Mouse (Mus musculus) neural tube, embryonic 14.5 days (tissue): Measurements from ENCODE around the gene Cks1b. TPM values are rescaled to one million over a fixed set of nuclear protein-coding genes. Genes with fewer than 3 reads are reported as not detected.

Experiments
- ATAC-seq: fragments of 200-750 bp; cut with Nextera tagmentation; 2 replicates; pipeline ENCODE4 v1.8.0; 2017; ENCODE audit warnings: low read depth, mild to moderate bottlenecking, moderate TSS enrichment, moderate library complexity
- H3K27ac ChIP-seq: fragments of 300-500 bp; sonication (generic); 2 replicates; pipeline ENCODE4 v1.5.1; 2014; ENCODE audit warnings: low read depth, mild to moderate bottlenecking, control low read depth, low read length, moderate library complexity, mixed read lengths
- H3K27me3 ChIP-seq: fragments of 300-500 bp; sonication (generic); 2 replicates; pipeline ENCODE4 v1.6.1; 2014; ENCODE audit warnings: low read length; ENCODE audit not compliant: control insufficient read depth, insufficient read depth
- H3K36me3 ChIP-seq: fragments of 300-500 bp; sonication (generic); 2 replicates; pipeline ENCODE4 v1.6.1; 2014; ENCODE audit warnings: low read length, mixed read lengths; ENCODE audit not compliant: control insufficient read depth, insufficient read depth
- H3K4me1 ChIP-seq: fragments of 300-500 bp; sonication (generic); 2 replicates; pipeline ENCODE4 v1.6.1; 2014; ENCODE audit warnings: low read length; ENCODE audit not compliant: control insufficient read depth, insufficient read depth
- H3K4me2 ChIP-seq: fragments of 300-500 bp; sonication (generic); 2 replicates; pipeline ENCODE4 v1.6.1; 2014; ENCODE audit warnings: mild to moderate bottlenecking, low read depth, low read length, control low read depth
- H3K4me3 ChIP-seq: fragments of 300-500 bp; sonication (generic); 2 replicates; pipeline ENCODE4 v1.5.1; 2014; ENCODE audit warnings: low read depth, low read length, control low read depth, mixed read lengths
- H3K9ac ChIP-seq: fragments of 300-500 bp; sonication (generic); replicated peaks from 2 replicates; pipeline ENCODE4 v1.6.1; 2014; ENCODE audit warnings: low read depth, mild to moderate bottlenecking, control low read depth, low read length, mixed read lengths
- H3K9me3 ChIP-seq: fragments of 300-500 bp; sonication (generic); 2 replicates; pipeline ENCODE4 v1.6.1; 2016; ENCODE audit warnings: low read length; ENCODE audit not compliant: control insufficient read depth
- whole genome bisulfite sequencing: fragments of 180-500 bp; shearing (Covaris S2); extraction: QIAGEN DNeasy Blood & Tissue Kit; methylation state at CpG from one replicate; pipeline ENCODE4 v1.1.7; 2014; 5-methylcytosine and 5-hydroxymethylcytosine counted together
- polyA plus RNA-seq: library from polyadenylated mRNA; unstranded; fragments of >200 nt; fragmentation: Nextera tagmentation; extraction: Ambion mirVana; gene quantifications from 2 replicates; pipeline ENCODE4 v1.2.1, GENCODE M21; 2014

Gene Cks1b
- polyA plus RNA-seq, 1 experiment from 2014 or later, result 72.0 TPM

GRCm38 (mm10) chr3:89409701-89410100 is 8.5 kb downstream of the Cks1b start:
- Histone ChIP-seq H3K4me2 (no peak overlapping the region), H3K4me1 (peaks cover 6% of the 10 kb centered on the region), H3K27me3 (no peaks in the 10 kb centered on the region), H3K9ac (no peak overlapping the region), H3K27ac (no peak overlapping the region), H3K4me3 (no peak overlapping the region), H3K9me3 (no peaks in the 10 kb centered on the region), H3K36me3 (peaks cover 4% of the 10 kb centered on the region; the same call in 1 of the 2 replicates)
- no peak for ATAC-seq
- WGBS, result 96% methylated on average over 3 of the region's 3 CpGs

- no peak for ATAC-seq
- peaks cover 12% of the 10 kb centered on the region for H3K36me3 ChIP-seq
- no peak overlapping the region for H3K27ac ChIP-seq
- no peak overlapping the region for H3K4me3 ChIP-seq
- no peaks in the 10 kb centered on the region for H3K9me3 ChIP-seq
- H3K4me1 ChIP-seq, result peaks cover 6% of the 10 kb centered on the region
- WGBS, result 65% methylated on average over 16 of the region's 16 CpGs
- no peak overlapping the region for H3K4me2 ChIP-seq
- H3K9ac ChIP-seq, result no peak overlapping the region
- H3K27me3 ChIP-seq, result no peaks in the 10 kb centered on the region
Measured at GRCm38 (mm10) chr3:89408448-89408847, 9.7 kb downstream of the Cks1b start.

- Histone ChIP-seq H3K4me2 (no peak overlapping the region), H3K27me3 (no peaks in the 10 kb centered on the region), H3K4me3 (no peak overlapping the region), H3K4me1 (peaks cover 6% of the 10 kb centered on the region), H3K9ac (no peak overlapping the region), H3K36me3 (peaks cover 18% of the 10 kb centered on the region), H3K9me3 (no peaks in the 10 kb centered on the region), H3K27ac (no peak overlapping the region)
- ATAC-seq, result no peak
- 90% methylated on average over 6 of the region's 6 CpGs for WGBS
Measured at GRCm38 (mm10) chr3:89406887-89407286, 11.3 kb downstream of the Cks1b start.

- no peaks in the 10 kb centered on the region for H3K9me3 ChIP-seq
- H3K4me2 ChIP-seq, result no peak within 1 kb of the TSS
- H3K27me3 ChIP-seq, result no peaks in the 10 kb centered on the region
- no peak within 1 kb of the TSS for H3K4me3 ChIP-seq
- H3K4me1 ChIP-seq, result no peaks in the 10 kb centered on the region
- H3K27ac ChIP-seq, result no peak within 1 kb of the TSS
- ATAC-seq, result no peak
- H3K9ac ChIP-seq, result no peak within 1 kb of the TSS
- 86% methylated on average over 5 of the region's 5 CpGs for WGBS
- H3K36me3 ChIP-seq, result peaks cover 15% of the 10 kb centered on the region
Measured at GRCm38 (mm10) chr3:89402693-89403092, 15.5 kb downstream of the Cks1b start, which contains the start of gene Lenep. TSS of gene Lenep (minus strand) at chr3:89402793.

- H3K4me1 ChIP-seq, result peaks cover under 1% of the 10 kb centered on the region; the same call in 1 of the 2 replicates
- H3K9ac ChIP-seq, result no peak overlapping the region
- peaks cover 15% of the 10 kb centered on the region for H3K36me3 ChIP-seq
- WGBS, result 92% methylated on average over 7 of the region's 7 CpGs
- no peak overlapping the region for H3K4me2 ChIP-seq
- H3K27me3 ChIP-seq, result no peaks in the 10 kb centered on the region
- no peaks in the 10 kb centered on the region for H3K9me3 ChIP-seq
- H3K4me3 ChIP-seq, result no peak overlapping the region
- no peak overlapping the region for H3K27ac ChIP-seq
- no peak for ATAC-seq
Measured at GRCm38 (mm10) chr3:89401329-89401728, 16.9 kb downstream of the Cks1b start.

DNA sequence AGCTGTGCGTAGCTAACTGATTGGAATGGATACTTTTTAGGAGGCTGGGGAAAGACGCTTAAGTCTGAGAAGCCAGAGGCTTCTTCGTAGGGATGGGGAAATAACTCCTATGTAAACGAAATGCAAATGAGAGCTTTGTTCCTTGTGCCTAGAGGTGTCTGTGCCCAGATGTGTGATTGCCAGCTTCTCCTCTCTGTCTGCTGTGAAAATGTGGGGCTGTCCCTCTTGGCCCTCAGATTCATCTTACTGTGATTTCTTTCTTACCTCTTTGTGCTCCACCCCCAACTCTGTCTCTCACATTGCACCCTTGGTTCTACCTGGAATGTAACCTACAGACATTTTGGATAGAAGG is 21.6 kb downstream of the Cks1b start:
- no peak overlapping the region for H3K27ac ChIP-seq
- H3K4me1 ChIP-seq, result peaks cover 21% of the 10 kb centered on the region
- no peak overlapping the region for H3K9ac ChIP-seq
- H3K4me2 ChIP-seq, result peak overlapping the region; percentile 97
- H3K4me3 ChIP-seq, result peak overlapping the region; percentile 34
- no peak for ATAC-seq
- peaks cover 5% of the 10 kb centered on the region; the same call in 1 of the 2 replicates for H3K27me3 ChIP-seq
- no peaks in the 10 kb centered on the region for H3K9me3 ChIP-seq
- no peaks in the 10 kb centered on the region; the same call in 1 of the 2 replicates for H3K36me3 ChIP-seq
- 2% methylated on average over 4 of the region's 4 CpGs for WGBS

DNA sequence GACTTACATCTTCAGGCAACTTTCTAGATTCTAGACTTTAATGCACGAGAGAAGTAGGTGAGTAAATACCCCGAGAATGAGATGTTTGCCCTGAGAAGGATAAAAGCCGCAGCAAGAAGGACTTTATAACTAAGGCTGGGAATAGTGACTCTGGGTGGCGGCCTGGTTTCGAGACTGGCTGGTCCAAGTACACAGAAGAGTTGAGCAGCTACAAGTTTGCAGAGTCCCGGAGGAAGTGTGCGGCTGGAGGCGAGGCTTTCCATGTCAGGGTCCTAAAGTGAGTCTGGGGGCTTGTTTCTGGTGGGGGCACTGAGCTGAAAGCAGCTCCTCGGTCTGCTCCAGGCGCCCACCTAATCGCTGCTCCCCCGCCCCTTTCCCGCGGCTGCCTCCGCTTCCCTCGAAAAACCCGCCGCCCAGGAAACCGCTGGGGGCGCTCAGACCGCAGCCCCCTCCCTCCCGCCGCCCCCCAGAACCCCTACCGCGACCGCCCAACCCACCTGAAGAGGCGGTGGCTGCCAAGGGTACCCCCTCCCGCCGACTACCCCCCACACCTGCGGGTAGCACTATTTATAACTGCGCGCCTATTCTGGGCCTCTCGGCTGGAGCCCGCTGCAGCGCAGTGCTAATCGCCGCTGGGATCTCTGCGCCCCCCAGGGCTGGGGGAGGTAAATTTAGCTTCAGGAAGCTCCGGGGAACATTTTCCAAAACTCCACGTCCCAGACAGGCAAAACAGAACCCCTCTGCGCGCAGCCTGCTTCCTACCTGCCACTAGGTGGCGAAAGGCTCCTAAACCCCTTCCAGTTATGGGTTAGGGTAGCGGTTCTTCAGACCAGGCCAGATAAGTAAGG is 22.2 kb downstream of the Cks1b start:
- ATAC-seq, result no peak
- no peak overlapping the region; the same call in 1 of the 2 replicates for H3K27ac ChIP-seq
- peak overlapping the region; percentile 97 for H3K4me2 ChIP-seq
- peak overlapping the region; percentile 34 for H3K4me3 ChIP-seq
- no peaks in the 10 kb centered on the region for H3K36me3 ChIP-seq
- peaks cover 23% of the 10 kb centered on the region for H3K4me1 ChIP-seq
- peaks cover 5% of the 10 kb centered on the region; the same call in 1 of the 2 replicates for H3K27me3 ChIP-seq
- 0 out of 2 replicates have a peak overlapping the region, but pooled peaks have one; percentile 28 for H3K9ac ChIP-seq
- H3K9me3 ChIP-seq, result no peaks in the 10 kb centered on the region
- WGBS, result under 1% methylated on average over 41 of the region's 44 CpGs

DNA sequence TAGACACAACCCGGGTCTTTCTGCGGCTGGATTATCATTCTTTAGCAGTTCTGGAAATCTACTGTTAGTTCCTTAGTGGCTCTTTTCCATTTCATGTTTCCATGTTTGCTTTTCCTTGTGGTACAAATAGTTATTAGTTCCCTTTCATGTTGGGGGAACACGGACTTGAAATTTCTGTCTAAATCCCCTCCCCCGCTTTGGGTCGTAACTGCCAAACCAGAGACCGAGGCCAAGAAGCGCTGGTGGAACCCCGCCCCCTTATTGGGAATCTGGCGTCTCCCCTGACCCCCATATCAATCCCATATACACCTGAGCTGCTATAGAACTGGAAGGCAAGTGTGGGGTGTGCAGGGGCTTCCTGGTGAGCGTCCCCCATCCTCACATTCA is 22.8 kb downstream of the Cks1b start:
- H3K4me2 ChIP-seq, result peak overlapping the region; percentile 97
- peak overlapping the region; percentile 45 for H3K4me3 ChIP-seq
- WGBS, result 1% methylated on average over 10 of the region's 10 CpGs
- no peaks in the 10 kb centered on the region for H3K9me3 ChIP-seq
- no peak for ATAC-seq
- peaks cover 5% of the 10 kb centered on the region; the same call in 1 of the 2 replicates for H3K27me3 ChIP-seq
- H3K27ac ChIP-seq, result no peak overlapping the region
- peaks cover 28% of the 10 kb centered on the region for H3K4me1 ChIP-seq
- no peaks in the 10 kb centered on the region for H3K36me3 ChIP-seq
- no peak overlapping the region for H3K9ac ChIP-seq

DNA sequence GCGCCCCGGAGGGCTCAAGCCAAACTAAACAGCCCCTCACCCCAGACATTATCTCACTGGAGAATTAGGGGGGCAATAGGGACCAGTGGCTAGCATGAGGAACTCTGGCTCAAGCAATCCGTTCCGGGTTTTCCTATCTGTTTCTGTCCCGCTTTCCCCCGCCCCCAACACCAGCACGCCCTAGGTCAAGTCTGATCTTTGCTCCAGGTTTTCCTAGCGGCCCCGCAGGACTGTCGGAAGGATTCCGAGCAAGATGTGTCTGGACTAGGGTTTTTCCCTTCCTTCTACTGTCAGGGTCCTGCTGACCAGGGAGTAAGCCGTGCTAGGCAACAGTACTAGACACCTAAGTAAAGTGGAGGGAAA is 23.3 kb downstream of the Cks1b start:
- Histone ChIP-seq H3K4me1 (peaks cover 28% of the 10 kb centered on the region), H3K4me2 (peak overlapping the region; percentile 97), H3K27me3 (peaks cover 5% of the 10 kb centered on the region; the same call in 1 of the 2 replicates), H3K9me3 (no peaks in the 10 kb centered on the region), H3K9ac (no peak overlapping the region), H3K27ac (no peak overlapping the region), H3K4me3 (peak overlapping the region; percentile 45), H3K36me3 (no peaks in the 10 kb centered on the region)
- WGBS, result 0% methylated on average over 11 of the region's 12 CpGs
- no peak for ATAC-seq
